In genomic region chr13:81108526-81109302, GRCm38 (mm10) we compare ENCODE assay signal across 9 mouse cellular contexts.
DNase-seq lines count a peak whose midpoint lies in the region.
"Had no signal": no experiment of that assay in that cellular context is flagged by ENCODE, and none has a peak within 500 bp of the region (broad histone marks: within the 10 kb centered on the region; RNA-seq: fewer than 3 reads in every experiment).

No protein-coding gene starts in this region.

- H3K9me3 ChIP-seq in heart, embryonic 10.5 days = no peaks in the 10 kb centered on the region

- 58% methylated on average over 8 of the region's 8 CpGs for WGBS in heart, embryonic 10.5 days

- peak; percentile 48 to 64 for DNase-seq in heart, adult 18-20 months
- no peak for DNase-seq in heart, embryonic 10.5 days (ENCODE audit: low spot score)
- DNase-seq in ovary, adult 18-20 months (ENCODE audit: low spot score) = peak; percentile 3
- DNase-seq in ovary, postnatal 36 days (ENCODE audit: low spot score) = no peak
- peak; percentile 15 to 31 for DNase-seq in kidney, postnatal 4 days
- peak; percentile 31 for DNase-seq in telencephalon, adult 2 months (ENCODE audit: low read depth, low spot score)
- no peak for DNase-seq in thymus, adult 18-20 months
- no peak for DNase-seq in adrenal gland, postnatal 10 days
- DNase-seq: thymus, postnatal 4 days had no signal

- H3K4me3 ChIP-seq in heart, embryonic 10.5 days = no peak overlapping the region

- H3K27ac ChIP-seq in heart, embryonic 10.5 days = no peak overlapping the region

- no peaks in the 10 kb centered on the region for H3K27me3 ChIP-seq in heart, embryonic 10.5 days (ENCODE audit: insufficient read depth, poor library complexity, severe bottlenecking)

- H3K4me1 ChIP-seq in heart, embryonic 10.5 days = peaks cover 13% of the 10 kb centered on the region

- no peaks in the 10 kb centered on the region for H3K36me3 ChIP-seq in heart, embryonic 10.5 days

Comparison
In these comparisons a context has a peak if more than half of its experiments do, and no peak if none do; other contexts are left out.
1. DNase-seq: peak in heart, adult 18-20 months (2 of 2), ovary, adult 18-20 months (single experiment), kidney, postnatal 4 days (2 of 2) and telencephalon, adult 2 months (single experiment); none in heart, embryonic 10.5 days (single experiment), ovary, postnatal 36 days (single experiment), thymus, adult 18-20 months (0 of 2) and adrenal gland, postnatal 10 days (single experiment).